Mouse (Mus musculus): Measurements from ENCODE around the gene Col13a1.

- TF ChIP-seq CTCF (IDR thresholded peaks at IDR 0.05; ENCODE audit: low read depth, low read length) (no peak), POLR2A (IDR thresholded peaks at IDR 0.05; ENCODE audit: extremely low read depth, insufficient read depth, low read length) (no peak)
Measured at GRCm38 (mm10) chr10:61968003-61968553, 10.8 kb downstream of the Col13a1 start.

Measured in liver, adult 2 months (tissue).